Mouse (Mus musculus): ENCODE data around the gene 6030408B16Rik. TPM values are rescaled to one million over a fixed set of nuclear protein-coding genes. Genes with fewer than 3 reads are reported as not detected.

Gene 6030408B16Rik
- 0.41 and 0.42 TPM in 2 replicates for polyA plus RNA-seq (2012; rRNA removed)

GRCm38 (mm10) chr15:101293025-101293621 lies at the start of gene 6030408B16Rik:
Gene 6030408B16Rik (plus strand): TSS chr15:101293212.
- no peak for TF ChIP-seq CTCF (IDR thresholded peaks at IDR 0.05; ENCODE audit: borderline replicate concordance, extremely low read depth, insufficient read depth, insufficient read length)
- TF ChIP-seq POLR2A (IDR thresholded peaks at IDR 0.05; ENCODE audit: borderline replicate concordance, extremely low read depth, insufficient read depth, insufficient read length, poor library complexity, severe bottlenecking) = no peak
- no peak for DNase-seq (ENCODE audit: low read depth)

GRCm38 (mm10) chr15:101244012-101244411 lies 49.0 kb upstream of the 6030408B16Rik start:
- no peak for DNase-seq (ENCODE audit: low read depth)
- TF ChIP-seq POLR2A (IDR thresholded peaks at IDR 0.05; ENCODE audit: borderline replicate concordance, extremely low read depth, insufficient read depth, insufficient read length, poor library complexity, severe bottlenecking) (no peak), CTCF (IDR thresholded peaks at IDR 0.05; ENCODE audit: borderline replicate concordance, extremely low read depth, insufficient read depth, insufficient read length) (no peak)

GRCm38 (mm10) chr15:101246231-101247154 lies 46.5 kb upstream of the 6030408B16Rik start:
- peak; percentile 99 for DNase-seq (ENCODE audit: low read depth)
- TF ChIP-seq POLR2A (IDR thresholded peaks at IDR 0.05; ENCODE audit: borderline replicate concordance, extremely low read depth, insufficient read depth, insufficient read length, poor library complexity, severe bottlenecking) = peak; percentile 87
- peak; percentile 12; the same call in 1 of the 2 replicates for TF ChIP-seq CTCF (IDR thresholded peaks at IDR 0.05; ENCODE audit: borderline replicate concordance, extremely low read depth, insufficient read depth, insufficient read length)

- TF ChIP-seq CTCF (IDR thresholded peaks at IDR 0.05; ENCODE audit: borderline replicate concordance, extremely low read depth, insufficient read depth, insufficient read length) (no peak), POLR2A (IDR thresholded peaks at IDR 0.05; ENCODE audit: borderline replicate concordance, extremely low read depth, insufficient read depth, insufficient read length, poor library complexity, severe bottlenecking) (no peak)
- DNase-seq (ENCODE audit: low read depth) = no peak
Observed at GRCm38 (mm10) chr15:101247155-101247498, 45.9 kb upstream of the 6030408B16Rik start.

- TF ChIP-seq CTCF (IDR thresholded peaks at IDR 0.05; ENCODE audit: borderline replicate concordance, extremely low read depth, insufficient read depth, insufficient read length) (no peak), POLR2A (IDR thresholded peaks at IDR 0.05; ENCODE audit: borderline replicate concordance, extremely low read depth, insufficient read depth, insufficient read length, poor library complexity, severe bottlenecking) (no peak)
- no peak for DNase-seq (ENCODE audit: low read depth)
Observed at GRCm38 (mm10) chr15:101248029-101248710, 44.8 kb upstream of the 6030408B16Rik start.

- TF ChIP-seq POLR2A (IDR thresholded peaks at IDR 0.05; ENCODE audit: borderline replicate concordance, extremely low read depth, insufficient read depth, insufficient read length, poor library complexity, severe bottlenecking) (no peak), CTCF (IDR thresholded peaks at IDR 0.05; ENCODE audit: borderline replicate concordance, extremely low read depth, insufficient read depth, insufficient read length) (no peak)
- DNase-seq (ENCODE audit: low read depth) = no peak
Observed at GRCm38 (mm10) chr15:101250220-101250800, 42.7 kb upstream of the 6030408B16Rik start.

GRCm38 (mm10) chr15:101251930-101252329 lies 41.1 kb upstream of the 6030408B16Rik start:
- no peak for DNase-seq (ENCODE audit: low read depth)
- TF ChIP-seq POLR2A (IDR thresholded peaks at IDR 0.05; ENCODE audit: borderline replicate concordance, extremely low read depth, insufficient read depth, insufficient read length, poor library complexity, severe bottlenecking) = no peak
- no peak for TF ChIP-seq CTCF (IDR thresholded peaks at IDR 0.05; ENCODE audit: borderline replicate concordance, extremely low read depth, insufficient read depth, insufficient read length)

- no peak for DNase-seq (ENCODE audit: low read depth)
- TF ChIP-seq POLR2A (IDR thresholded peaks at IDR 0.05; ENCODE audit: borderline replicate concordance, extremely low read depth, insufficient read depth, insufficient read length, poor library complexity, severe bottlenecking) (no peak), CTCF (IDR thresholded peaks at IDR 0.05; ENCODE audit: borderline replicate concordance, extremely low read depth, insufficient read depth, insufficient read length) (no peak)
Observed at GRCm38 (mm10) chr15:101252614-101253013, 40.4 kb upstream of the 6030408B16Rik start.

- TF ChIP-seq POLR2A (IDR thresholded peaks at IDR 0.05; ENCODE audit: borderline replicate concordance, extremely low read depth, insufficient read depth, insufficient read length, poor library complexity, severe bottlenecking) (no peak), CTCF (IDR thresholded peaks at IDR 0.05; ENCODE audit: borderline replicate concordance, extremely low read depth, insufficient read depth, insufficient read length) (no peak)
- DNase-seq (ENCODE audit: low read depth) = no peak
Observed at GRCm38 (mm10) chr15:101253563-101253885, 39.5 kb upstream of the 6030408B16Rik start.

GRCm38 (mm10) chr15:101253886-101254795 lies 38.9 kb upstream of the 6030408B16Rik start, which contains the start of gene Nr4a1:
Gene Nr4a1 (plus strand): TSS chr15:101254269.
- peak; percentile 69 for DNase-seq (ENCODE audit: low read depth)

More at GRCm38 (mm10) chr15:101253886-101254795, 38.9 kb upstream of the 6030408B16Rik start, which contains the start of gene Nr4a1:
- TF ChIP-seq CTCF (IDR thresholded peaks at IDR 0.05; ENCODE audit: borderline replicate concordance, extremely low read depth, insufficient read depth, insufficient read length) (no peak), POLR2A (IDR thresholded peaks at IDR 0.05; ENCODE audit: borderline replicate concordance, extremely low read depth, insufficient read depth, insufficient read length, poor library complexity, severe bottlenecking) (0 out of 2 replicates have a peak, but pooled peaks have one; percentile 13)

Measured in brain, embryonic 14.5 days (tissue).